ENCODE assay signal across 9 mouse cellular contexts in genomic region chr5:67607804-67608673, GRCm38 (mm10). TPM values are rescaled to one million over a fixed set of nuclear protein-coding genes. Genes with fewer than 3 reads are reported as not detected.
DNase-seq lines count a peak whose midpoint lies in the region; ATAC-seq and TF ChIP-seq lines count a peak whose summit lies in the region.
"Had no signal": no experiment of that assay in that cellular context is flagged by ENCODE, and none has a peak within 500 bp of the region (broad histone marks: within the 10 kb centered on the region; RNA-seq: fewer than 3 reads in every experiment).

TSS of gene Shisa3 (plus strand) at chr5:67607882.

- intact Hi-C loops in heart, adult 2 months (cut with DNase I): loop anchor here (5.0 kb wide), 2 partner anchors 76 to 119 kb away; no protein-coding TSS in a partner anchor

- peaks cover 31% of the 10 kb centered on the region for H3K27me3 ChIP-seq in spleen, adult 2 months (ENCODE audit: control insufficient read depth, insufficient read depth, low read length)
- H3K27me3 ChIP-seq in heart, adult 2 months (ENCODE audit: control insufficient read depth, insufficient read depth, low read length): peaks cover 22% of the 10 kb centered on the region
- peaks cover 49% of the 10 kb centered on the region for H3K27me3 ChIP-seq in lung, embryonic 16.5 days (ENCODE audit: control insufficient read depth, insufficient read depth, low read depth, low read length)

- peak in 1 of 2 experiments; percentile 6 for DNase-seq in spleen, adult 2 months (ENCODE audit: low read depth in 1 of 2, low spot score in 2 of 2)
- DNase-seq in spleen, postnatal 36 days (ENCODE audit: low spot score in 2 of 2): no peak
- peak; percentile 33 to 47 for DNase-seq in heart, adult 2 months
- peak; percentile 60 for DNase-seq in kidney, adult 18-20 months
- DNase-seq in retina, embryonic 14.5 days (ENCODE audit: low spot score): peak; percentile 70
- no peak for DNase-seq in left cerebral cortex, adult 11 months (ENCODE audit: low spot score)

- no peak for TF ChIP-seq POLR2A in spleen, adult 2 months (IDR thresholded peaks at IDR 0.05; ENCODE audit: low read depth, low read length)
- TF ChIP-seq POLR2A in heart, adult 2 months (IDR thresholded peaks at IDR 0.05; ENCODE audit: insufficient read depth, low read depth, low read length): no peak

- 1% methylated on average over 86 of the region's 86 CpGs for WGBS in spleen, adult 2 months
- WGBS in heart, adult 2 months: under 1% methylated on average over 86 of the region's 86 CpGs
- under 1% methylated on average over 79 of the region's 86 CpGs for WGBS in lung, embryonic 16.5 days

- peaks cover 13% of the 10 kb centered on the region for H3K4me1 ChIP-seq in spleen, adult 2 months (ENCODE audit: control insufficient read depth, insufficient read depth, insufficient read length)
- no peaks in the 10 kb centered on the region for H3K4me1 ChIP-seq in heart, adult 2 months (ENCODE audit: control insufficient read depth, insufficient read depth, low read length)
- H3K4me1 ChIP-seq in lung, embryonic 16.5 days (replicated peaks; ENCODE audit: control insufficient read depth, insufficient read depth, low read length): peaks cover 16% of the 10 kb centered on the region

- no peak for TF ChIP-seq EP300 in heart, adult 2 months (IDR thresholded peaks at IDR 0.05; ENCODE audit: insufficient read depth, low read depth, low read length)

- no peak within 1 kb of the TSS for H3K27ac ChIP-seq in spleen, adult 2 months (ENCODE audit: insufficient read depth, low read length)
- no peak within 1 kb of the TSS for H3K27ac ChIP-seq in heart, adult 2 months
- H3K27ac ChIP-seq in lung, embryonic 16.5 days (ENCODE audit: low read length): no peak within 1 kb of the TSS

- peak within 1 kb of the TSS; percentile 58 for H3K9ac ChIP-seq in heart, adult 2 months (ENCODE audit: low read depth, low read length)
- peak within 1 kb of the TSS; percentile 55 for H3K9ac ChIP-seq in lung, embryonic 16.5 days (ENCODE audit: low read length)

- peak; percentile 71 for ATAC-seq in common myeloid progenitor, adult 5-6 weeks (replicated peaks; ENCODE audit: low read depth, poor library complexity, severe bottlenecking)
- peak; percentile 77 for ATAC-seq in lung, embryonic 16.5 days (ENCODE audit: low read depth)

- H3K9me3 ChIP-seq in lung, embryonic 16.5 days (ENCODE audit: control insufficient read depth, low read length): no peaks in the 10 kb centered on the region

- H3K4me2 ChIP-seq in lung, embryonic 16.5 days (ENCODE audit: low read depth, low read length): peak within 1 kb of the TSS; percentile 98

- no peaks in the 10 kb centered on the region for H3K79me2 ChIP-seq in heart, adult 2 months (replicated peaks; ENCODE audit: control insufficient read depth, insufficient read depth, low read length)

- peak within 1 kb of the TSS; percentile 57 for H3K4me3 ChIP-seq in spleen, adult 2 months (ENCODE audit: extremely low read depth, insufficient read depth, insufficient read length)
- peak within 1 kb of the TSS; percentile 54 for H3K4me3 ChIP-seq in heart, adult 2 months
- peak within 1 kb of the TSS; percentile 62 for H3K4me3 ChIP-seq in lung, embryonic 16.5 days (ENCODE audit: low read length)
- H3K4me3 ChIP-seq: myocyte had no signal

- no peaks in the 10 kb centered on the region for H3K36me3 ChIP-seq in spleen, adult 2 months (ENCODE audit: control insufficient read depth, insufficient read depth, low read length)
- no peaks in the 10 kb centered on the region for H3K36me3 ChIP-seq in heart, adult 2 months (ENCODE audit: control insufficient read depth, insufficient read depth, low read length)
- H3K36me3 ChIP-seq in lung, embryonic 16.5 days (ENCODE audit: control insufficient read depth, insufficient read depth, low read length): no peaks in the 10 kb centered on the region

- TF ChIP-seq CTCF in spleen, adult 2 months (IDR thresholded peaks at IDR 0.05; ENCODE audit: extremely low read depth, insufficient read depth, insufficient read length, insufficient replicate concordance): no peak
- no peak for TF ChIP-seq CTCF in heart, adult 2 months (IDR thresholded peaks at IDR 0.05)

RNA-seq across cellular contexts. Expression of gene Shisa3, which starts in this region (rescaled TPM):
- polyA plus RNA-seq in spleen, adult 2 months (2012; rRNA removed): 1.1 and 1.6 TPM in 2 replicates
- total RNA-seq in common myeloid progenitor, adult 5-6 weeks (2017): not detected in 2 replicates
- total RNA-seq in heart, adult 2 months (2021): 1 to 10 TPM in 1 of 2 experiments, under 1 TPM in 1; 0.59 to 1.2 TPM
- polyA plus RNA-seq in heart, adult 2 months (2012; rRNA removed): 0.80 and 1.5 TPM in 2 replicates
- polyA plus RNA-seq in lung, embryonic 16.5 days (2015; fragmentation: Nextera tagmentation; extraction: Ambion mirVana): 2.1 and 2.2 TPM in 2 replicates
- polyA plus RNA-seq: myocyte had no signal

Comparison
In these comparisons a context has a peak if more than half of its experiments do, and no peak if none do; other contexts are left out.
1. Peak in ATAC-seq in common myeloid progenitor, adult 5-6 weeks; RNA of the gene not detected or under 1 TPM.
2. DNase-seq: peak in heart, adult 2 months (2 of 2), kidney, adult 18-20 months (single experiment) and retina, embryonic 14.5 days (single experiment); none in spleen, postnatal 36 days (0 of 2) and left cerebral cortex, adult 11 months (single experiment).
3. Peak in every context shown above with its lines, with median percentiles within 50 percentile points of each other: H3K4me3 ChIP-seq.